Mouse (Mus musculus): ENCODE measurements around the gene Kcnip1. TPM values are rescaled to one million over a fixed set of nuclear protein-coding genes. Genes with fewer than 3 reads are reported as not detected.

Kcnip1 gene
- polyA plus RNA-seq, 1 experiment, result not detected

- no peak for DNase-seq (ENCODE audit: low read depth in 1 of 2, low spot score in 2 of 2)
- no peak for TF ChIP-seq CTCF (IDR thresholded peaks at IDR 0.05; ENCODE audit: extremely low read depth, insufficient read depth, insufficient read length, insufficient replicate concordance)
- no peak for TF ChIP-seq POLR2A (IDR thresholded peaks at IDR 0.05; ENCODE audit: low read depth, low read length)
- no peak overlapping the region for H3K4me3 ChIP-seq (ENCODE audit: extremely low read depth, insufficient read depth, insufficient read length)
- no peaks in the 10 kb centered on the region for H3K4me1 ChIP-seq (ENCODE audit: control insufficient read depth, insufficient read depth, insufficient read length)
- 75% methylated on average over 5 of the region's 5 CpGs for WGBS
- H3K36me3 ChIP-seq (ENCODE audit: control insufficient read depth, insufficient read depth, low read length), result no peaks in the 10 kb centered on the region
- H3K27ac ChIP-seq (ENCODE audit: insufficient read depth, low read length), result no peak overlapping the region
- no peaks in the 10 kb centered on the region for H3K27me3 ChIP-seq (ENCODE audit: control insufficient read depth, insufficient read depth, low read length)
These were observed 36.3 kb downstream of the Kcnip1 start for GRCm38 (mm10) chr11:33956623-33957022.

GRCm38 (mm10) chr11:33955982-33956381 is 37.0 kb downstream of the Kcnip1 start:
- Histone ChIP-seq H3K4me3 (ENCODE audit: extremely low read depth, insufficient read depth, insufficient read length) (no peak overlapping the region), H3K27me3 (ENCODE audit: control insufficient read depth, insufficient read depth, low read length) (no peaks in the 10 kb centered on the region), H3K4me1 (ENCODE audit: control insufficient read depth, insufficient read depth, insufficient read length) (no peaks in the 10 kb centered on the region), H3K27ac (ENCODE audit: insufficient read depth, low read length) (no peak overlapping the region), H3K36me3 (ENCODE audit: control insufficient read depth, insufficient read depth, low read length) (no peaks in the 10 kb centered on the region)
- TF ChIP-seq POLR2A (IDR thresholded peaks at IDR 0.05; ENCODE audit: low read depth, low read length) (no peak), CTCF (IDR thresholded peaks at IDR 0.05; ENCODE audit: extremely low read depth, insufficient read depth, insufficient read length, insufficient replicate concordance) (no peak)
- no peak for DNase-seq (ENCODE audit: low read depth in 1 of 2, low spot score in 2 of 2)
- 84% methylated on average over 4 of the region's 4 CpGs for WGBS

DNA sequence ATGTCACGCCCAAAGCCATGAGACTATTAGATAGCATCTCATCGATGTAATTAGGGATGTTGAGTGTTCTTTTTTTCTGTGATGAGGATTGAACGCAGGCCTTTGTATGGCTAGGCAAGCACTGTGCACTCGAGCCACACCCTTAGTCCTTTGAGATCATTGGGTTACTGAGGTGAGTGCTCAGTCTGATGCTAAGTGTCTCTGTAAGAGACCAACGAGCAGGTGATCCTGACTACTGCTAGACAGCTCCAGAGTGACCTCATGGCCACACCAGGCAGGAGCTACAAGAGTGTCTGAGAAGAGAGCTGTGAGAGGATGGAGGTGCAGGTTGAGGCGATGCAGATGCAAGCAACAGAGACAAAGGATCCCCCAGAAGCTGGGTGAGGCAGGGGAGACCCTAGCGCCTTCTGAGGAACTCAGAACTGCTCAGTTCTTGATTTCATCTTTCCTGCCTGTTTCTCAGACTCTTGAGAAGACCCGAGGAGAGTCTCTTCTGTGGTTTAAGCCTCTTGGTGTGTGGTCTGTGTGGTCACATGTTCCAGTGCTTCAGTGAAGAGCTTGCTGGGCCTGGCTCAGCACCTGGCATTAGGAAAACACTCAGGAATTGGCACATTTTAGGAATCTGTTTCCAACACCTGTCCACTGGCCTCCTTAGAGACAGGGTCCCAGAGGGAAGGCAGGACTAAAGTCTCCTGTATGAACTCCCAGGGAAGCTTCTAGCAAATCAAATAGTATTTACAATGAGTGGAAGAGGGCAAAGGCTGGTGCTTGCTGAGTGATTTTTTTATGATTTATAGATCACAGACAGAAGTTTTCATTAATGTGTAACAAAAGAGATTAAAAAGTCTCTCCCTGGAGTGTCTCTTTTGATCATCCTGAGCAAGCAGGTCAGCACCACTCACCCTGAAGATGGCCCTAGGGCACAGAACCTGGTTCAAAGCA is 41.0 kb downstream of the Kcnip1 start:
- H3K36me3 ChIP-seq (ENCODE audit: control insufficient read depth, insufficient read depth, low read length), result no peaks in the 10 kb centered on the region
- H3K4me1 ChIP-seq (ENCODE audit: control insufficient read depth, insufficient read depth, insufficient read length), result no peaks in the 10 kb centered on the region
- TF ChIP-seq POLR2A (IDR thresholded peaks at IDR 0.05; ENCODE audit: low read depth, low read length) (no peak), CTCF (IDR thresholded peaks at IDR 0.05; ENCODE audit: extremely low read depth, insufficient read depth, insufficient read length, insufficient replicate concordance) (no peak)
- H3K4me3 ChIP-seq (ENCODE audit: extremely low read depth, insufficient read depth, insufficient read length), result no peak overlapping the region
- no peak for DNase-seq (ENCODE audit: low read depth in 1 of 2, low spot score in 2 of 2)
- WGBS, result 65% methylated on average over 8 of the region's 8 CpGs
- H3K27ac ChIP-seq (ENCODE audit: insufficient read depth, low read length), result no peak overlapping the region
- no peaks in the 10 kb centered on the region for H3K27me3 ChIP-seq (ENCODE audit: control insufficient read depth, insufficient read depth, low read length)

DNA sequence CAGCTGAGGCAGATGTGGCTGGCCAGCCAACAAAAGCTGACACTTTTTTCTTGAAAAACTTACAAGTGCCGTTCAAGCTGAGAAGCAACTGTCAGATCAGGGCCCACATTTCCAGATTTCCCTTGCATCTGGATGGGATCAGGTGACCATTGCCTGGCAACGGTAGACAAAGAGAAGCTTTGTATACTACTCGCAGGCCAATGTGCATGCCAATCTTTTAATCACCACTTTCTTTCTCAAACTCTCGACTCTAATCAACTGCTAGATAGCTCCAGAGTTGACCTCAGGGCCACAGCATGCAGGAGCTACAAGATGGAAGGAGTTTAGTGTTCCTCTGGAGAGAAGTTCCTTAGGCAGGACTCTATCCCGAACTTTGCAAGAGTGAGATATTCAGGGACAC is 41.8 kb downstream of the Kcnip1 start:
- no peaks in the 10 kb centered on the region for H3K4me1 ChIP-seq (ENCODE audit: control insufficient read depth, insufficient read depth, insufficient read length)
- H3K27me3 ChIP-seq (ENCODE audit: control insufficient read depth, insufficient read depth, low read length), result no peaks in the 10 kb centered on the region
- H3K27ac ChIP-seq (ENCODE audit: insufficient read depth, low read length), result no peak overlapping the region
- DNase-seq (ENCODE audit: low read depth in 1 of 2, low spot score in 2 of 2), result no peak
- WGBS, result 87% methylated on average over 5 of the region's 5 CpGs
- no peaks in the 10 kb centered on the region for H3K36me3 ChIP-seq (ENCODE audit: control insufficient read depth, insufficient read depth, low read length)
- TF ChIP-seq POLR2A (IDR thresholded peaks at IDR 0.05; ENCODE audit: low read depth, low read length) (no peak), CTCF (IDR thresholded peaks at IDR 0.05; ENCODE audit: extremely low read depth, insufficient read depth, insufficient read length, insufficient replicate concordance) (no peak)
- no peak overlapping the region for H3K4me3 ChIP-seq (ENCODE audit: extremely low read depth, insufficient read depth, insufficient read length)

- no peaks in the 10 kb centered on the region for H3K4me1 ChIP-seq (ENCODE audit: control insufficient read depth, insufficient read depth, insufficient read length)
- H3K27ac ChIP-seq (ENCODE audit: insufficient read depth, low read length), result no peak overlapping the region
- DNase-seq (ENCODE audit: low read depth in 1 of 2, low spot score in 2 of 2), result no peak
- WGBS, result 76% methylated on average over 4 of the region's 4 CpGs
- TF ChIP-seq POLR2A (IDR thresholded peaks at IDR 0.05; ENCODE audit: low read depth, low read length), result no peak
- TF ChIP-seq CTCF (IDR thresholded peaks at IDR 0.05; ENCODE audit: extremely low read depth, insufficient read depth, insufficient read length, insufficient replicate concordance), result no peak
- no peaks in the 10 kb centered on the region for H3K27me3 ChIP-seq (ENCODE audit: control insufficient read depth, insufficient read depth, low read length)
- no peak overlapping the region for H3K4me3 ChIP-seq (ENCODE audit: extremely low read depth, insufficient read depth, insufficient read length)
- no peaks in the 10 kb centered on the region for H3K36me3 ChIP-seq (ENCODE audit: control insufficient read depth, insufficient read depth, low read length)
These were observed 46.5 kb downstream of the Kcnip1 start for GRCm38 (mm10) chr11:33946501-33946900.

DNA sequence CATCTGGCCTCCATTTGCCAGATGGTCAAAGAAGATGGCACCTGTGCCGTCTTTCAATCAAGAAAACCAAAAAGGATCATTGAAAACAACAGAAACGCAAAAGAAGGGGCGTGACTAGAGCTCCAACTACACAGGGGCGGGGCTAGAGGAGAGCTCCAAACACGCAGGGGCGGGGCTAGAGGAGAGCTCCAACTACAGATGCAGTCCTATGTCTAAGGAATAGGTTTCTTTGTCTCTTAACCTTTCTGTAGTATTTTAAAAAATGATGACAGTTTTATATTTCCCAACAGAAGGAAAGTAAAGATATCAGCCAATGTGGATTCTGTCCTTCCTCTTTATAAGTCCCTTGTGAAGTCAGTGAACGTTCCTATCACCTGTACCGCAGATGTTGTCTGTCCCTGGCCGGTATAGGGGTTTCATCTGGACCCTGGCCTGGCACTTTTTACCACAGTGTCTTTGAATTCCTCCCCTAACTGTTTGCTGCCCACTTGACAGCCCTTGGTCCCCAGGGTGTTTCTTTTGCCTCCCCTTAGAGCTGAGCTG is 48.1 kb downstream of the Kcnip1 start:
- H3K27me3 ChIP-seq (ENCODE audit: control insufficient read depth, insufficient read depth, low read length), result no peaks in the 10 kb centered on the region
- no peak for DNase-seq (ENCODE audit: low read depth in 1 of 2, low spot score in 2 of 2)
- H3K36me3 ChIP-seq (ENCODE audit: control insufficient read depth, insufficient read depth, low read length), result no peaks in the 10 kb centered on the region
- WGBS, result 87% methylated on average over 9 of the region's 9 CpGs
- no peak for TF ChIP-seq POLR2A (IDR thresholded peaks at IDR 0.05; ENCODE audit: low read depth, low read length)
- TF ChIP-seq CTCF (IDR thresholded peaks at IDR 0.05; ENCODE audit: extremely low read depth, insufficient read depth, insufficient read length, insufficient replicate concordance), result no peak
- H3K4me3 ChIP-seq (ENCODE audit: extremely low read depth, insufficient read depth, insufficient read length), result no peak overlapping the region
- no peak overlapping the region for H3K27ac ChIP-seq (ENCODE audit: insufficient read depth, low read length)
- peaks cover 6% of the 10 kb centered on the region; the same call in 1 of the 2 replicates for H3K4me1 ChIP-seq (ENCODE audit: control insufficient read depth, insufficient read depth, insufficient read length)
